Mouse (Mus musculus) naive thymus-derived CD4-positive, alpha-beta T cell, adult 2 months (primary cell): ENCODE results near the gene Dennd5a.
A peak's percentile ranks its signal among the peaks of the same experiment; 100 is the strongest.

ENCODE experiments used
- DNase-seq: peaks from one replicate; pipeline ENCODE4 v3.0.0-alpha.2; 2011; ENCODE audit warnings: low read depth

The Dennd5a gene

GRCm38 (mm10) chr7:109963707-109964106 lies 3.4 kb upstream of the Dennd5a start:
- no peak for DNase-seq

GRCm38 (mm10) chr7:109962596-109962995 lies 2.3 kb upstream of the Dennd5a start:
- no peak for DNase-seq

- DNase-seq = no peak
Measured at GRCm38 (mm10) chr7:109961570-109961969, 1.3 kb upstream of the Dennd5a start.

DNA sequence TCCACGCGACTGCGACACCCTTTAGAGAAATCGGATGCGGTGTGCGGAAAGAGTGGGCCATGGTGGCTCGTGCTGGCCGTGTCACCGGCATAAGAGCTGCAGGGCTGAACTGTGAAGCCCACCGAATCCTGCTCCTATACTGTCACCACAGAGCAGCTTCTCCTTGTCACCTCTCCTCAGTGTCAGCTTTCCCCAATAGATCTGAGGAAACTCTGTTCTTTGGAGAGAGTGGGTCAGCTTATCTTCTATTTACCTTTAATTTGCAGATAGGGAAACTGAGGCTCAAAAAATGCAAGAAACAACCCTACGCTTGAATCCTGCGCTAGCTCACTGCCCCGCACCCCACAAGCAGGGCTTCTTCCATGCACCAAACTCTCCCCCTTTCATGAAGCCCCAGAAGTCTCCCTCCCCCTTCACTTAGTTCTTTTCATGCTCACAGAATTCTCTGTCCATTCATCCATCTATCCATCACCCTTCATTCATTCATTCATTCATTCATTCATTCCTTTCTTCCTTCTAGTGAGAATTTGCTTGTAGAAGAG lies 414 bp upstream of the Dennd5a start:
- DNase-seq = peak; percentile 66

GRCm38 (mm10) chr7:109958843-109959715 lies 1.2 kb downstream of the Dennd5a start:
- DNase-seq = peak; percentile 58

- no peak for DNase-seq
Measured at GRCm38 (mm10) chr7:109957996-109958789, 2.1 kb downstream of the Dennd5a start.

- DNase-seq = no peak
Measured at GRCm38 (mm10) chr7:109954622-109955401, 5.5 kb downstream of the Dennd5a start.

DNA sequence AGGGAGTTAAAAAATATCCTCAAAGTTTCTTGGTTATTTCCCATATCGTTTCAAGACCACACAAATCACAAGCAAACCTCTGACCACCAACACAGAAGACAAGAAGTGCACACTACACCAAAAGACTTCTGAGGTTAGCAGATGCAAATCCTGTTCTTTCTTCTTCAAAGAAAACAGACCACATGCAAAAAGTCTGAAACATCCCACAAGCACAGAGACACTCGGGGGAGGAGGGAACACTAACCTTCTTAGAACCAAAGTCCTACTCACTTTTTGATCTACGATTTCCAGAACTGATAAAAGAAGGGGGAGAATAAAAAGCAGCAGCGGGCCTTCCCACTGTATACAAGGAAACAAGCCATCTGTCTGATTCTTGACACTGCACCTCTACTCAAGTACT lies 9.0 kb downstream of the Dennd5a start:
- peak; percentile 82 for DNase-seq

DNA sequence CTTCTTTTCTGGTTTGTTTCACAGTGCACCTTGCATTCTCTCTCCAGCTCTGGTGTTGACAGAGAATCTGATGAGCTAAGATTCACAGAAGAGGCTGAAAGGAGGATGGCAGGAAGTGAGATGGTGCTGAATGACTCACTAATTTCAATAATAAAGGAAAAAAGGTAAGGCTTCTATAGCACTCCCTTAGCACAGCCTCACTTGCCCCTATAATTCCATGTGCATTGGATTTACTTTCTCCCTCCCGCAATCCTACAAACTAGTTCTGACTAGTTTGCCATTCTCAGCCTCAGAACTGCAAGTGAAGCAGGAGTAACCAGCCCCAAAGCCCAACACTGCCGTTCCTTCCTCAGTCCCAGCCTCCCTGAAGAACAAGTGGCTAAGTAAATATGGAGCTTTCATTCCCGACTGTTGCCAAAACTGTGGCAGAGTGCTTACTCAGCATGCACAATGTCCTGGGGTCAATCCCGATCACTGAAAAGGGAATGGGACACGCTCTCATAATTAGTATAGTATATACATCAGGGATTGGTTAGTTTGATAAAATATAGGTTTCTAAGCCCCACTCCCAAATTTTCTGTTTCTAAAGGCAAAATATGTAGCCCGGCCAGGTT lies 15.7 kb downstream of the Dennd5a start:
- no peak for DNase-seq

DNA sequence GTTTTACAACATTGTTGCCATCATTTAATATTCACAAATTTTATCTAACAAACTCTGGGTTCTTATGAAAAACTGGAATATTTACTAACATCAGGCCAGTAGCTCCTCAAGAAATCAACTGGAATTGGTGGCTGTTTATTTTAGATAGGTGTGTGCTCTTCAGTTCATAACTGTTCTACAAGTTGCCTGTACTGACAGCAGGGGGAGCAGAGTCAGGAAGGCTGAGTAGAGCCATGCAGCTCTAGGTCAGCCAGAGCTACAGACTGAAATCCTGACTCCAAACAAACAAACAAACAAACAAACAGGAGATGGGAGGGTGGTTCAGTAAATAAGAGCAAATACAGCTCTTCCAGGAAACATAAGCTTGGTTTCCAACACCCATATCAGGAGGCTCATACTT lies 30.6 kb downstream of the Dennd5a start:
- DNase-seq = no peak

DNA sequence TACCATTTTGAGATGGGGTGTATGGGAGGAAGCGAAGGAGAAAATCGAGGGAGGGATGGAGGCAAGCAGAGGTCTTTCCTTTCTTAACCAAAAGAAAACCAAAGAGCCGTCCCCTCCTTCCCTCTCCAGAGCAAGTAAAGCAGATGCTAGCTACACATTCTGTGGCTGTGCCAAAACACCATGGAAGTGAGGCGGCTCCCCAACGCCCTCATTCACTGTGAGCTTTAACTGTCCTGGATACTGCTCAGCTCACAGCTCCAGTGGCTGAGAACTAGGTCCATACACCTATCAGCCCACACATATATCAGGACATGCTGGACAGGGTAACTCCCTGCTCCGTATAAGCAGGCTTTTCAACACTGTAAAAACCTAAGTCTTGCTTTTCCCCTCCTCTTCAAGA lies 31.9 kb downstream of the Dennd5a start:
- no peak for DNase-seq

DNA sequence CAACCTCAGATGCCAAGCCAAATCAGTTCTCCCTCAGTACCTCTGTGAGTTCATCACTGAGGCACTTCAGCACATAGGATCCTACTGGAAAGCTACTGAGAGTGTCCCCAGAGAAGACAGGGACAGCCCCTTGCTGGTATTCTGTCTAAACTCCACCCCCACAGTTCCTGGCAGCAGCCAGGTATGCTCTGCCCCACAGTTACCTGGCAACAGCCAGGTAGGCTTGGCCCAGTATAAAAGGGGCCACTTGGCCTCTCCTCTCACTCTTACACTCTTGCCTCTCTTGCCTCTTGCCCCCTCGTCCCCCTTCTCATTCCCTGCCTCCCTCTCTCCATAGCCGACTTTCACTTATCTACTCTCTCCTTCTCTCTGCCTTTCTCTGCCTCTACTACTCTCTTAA lies 35.3 kb downstream of the Dennd5a start:
- DNase-seq = no peak

DNA sequence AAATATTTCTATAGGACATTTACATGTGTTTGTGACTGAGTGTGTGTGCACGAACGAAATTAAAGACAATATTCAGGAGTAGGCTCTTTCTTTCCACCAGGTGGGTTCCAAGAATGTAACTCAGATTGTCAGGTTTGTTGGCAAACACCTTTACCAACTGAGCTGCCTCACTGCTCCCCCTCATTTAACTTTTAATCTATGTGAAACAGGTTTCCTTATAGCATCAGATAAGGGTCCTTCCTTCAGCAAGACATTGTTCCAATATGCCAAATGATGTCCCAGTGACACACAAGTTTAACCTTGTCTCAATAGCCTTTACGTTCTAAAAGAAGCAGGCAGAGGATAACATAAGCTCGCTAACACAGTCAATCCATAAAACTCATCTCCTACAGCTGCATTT lies 37.4 kb downstream of the Dennd5a start:
- DNase-seq = no peak

- DNase-seq = no peak
Measured at GRCm38 (mm10) chr7:109906165-109906564, 54.1 kb downstream of the Dennd5a start.

DNA sequence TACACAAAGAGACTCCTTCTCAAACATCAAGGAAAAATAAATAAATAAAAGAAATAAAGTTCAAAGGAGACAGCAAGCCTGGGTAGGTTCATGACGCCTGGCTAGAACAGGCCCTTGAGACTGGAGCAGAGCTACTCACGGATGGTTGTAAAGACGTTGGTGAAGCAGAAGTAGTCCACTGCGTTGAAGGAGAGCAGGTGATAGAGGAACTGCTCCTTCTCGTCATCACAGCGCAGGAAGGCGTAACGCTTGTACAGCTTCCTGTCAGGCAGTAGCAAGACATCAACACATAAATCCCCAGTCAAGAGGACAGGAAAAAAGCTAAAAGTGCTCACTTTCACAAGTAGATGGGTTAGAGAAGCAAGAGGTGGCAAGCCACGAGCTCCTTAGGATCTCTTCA lies 59.3 kb downstream of the Dennd5a start:
- DNase-seq = peak; percentile 18

DNA sequence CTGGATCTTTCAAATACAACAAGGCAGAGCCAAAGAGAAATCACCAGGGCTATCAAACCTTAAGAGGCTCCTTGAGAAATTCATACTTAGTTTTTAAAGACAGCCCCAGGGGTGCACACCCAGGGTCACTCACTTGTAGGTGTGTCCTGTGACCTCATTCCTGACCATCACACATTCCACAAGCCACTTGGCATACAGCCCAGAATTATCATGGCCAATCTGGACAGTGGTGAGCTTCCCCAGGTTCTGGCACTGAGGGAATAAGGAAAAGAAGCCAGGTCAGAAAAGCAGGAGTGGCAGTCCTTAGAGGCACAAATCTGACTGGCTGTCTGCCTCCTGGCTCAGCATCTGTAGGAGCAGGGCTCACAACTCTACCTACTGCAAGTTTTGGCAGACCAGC lies 61.4 kb downstream of the Dennd5a start:
- DNase-seq = no peak

GRCm38 (mm10) chr7:109892530-109892929 lies 67.7 kb downstream of the Dennd5a start:
- DNase-seq = peak; percentile 66

- no peak for DNase-seq
Measured at GRCm38 (mm10) chr7:109891786-109892185, 68.5 kb downstream of the Dennd5a start.

GRCm38 (mm10) chr7:109890256-109890655 lies 70.0 kb downstream of the Dennd5a start:
- no peak for DNase-seq

GRCm38 (mm10) chr7:109889300-109889699 lies 71.0 kb downstream of the Dennd5a start:
- DNase-seq = no peak

DNA sequence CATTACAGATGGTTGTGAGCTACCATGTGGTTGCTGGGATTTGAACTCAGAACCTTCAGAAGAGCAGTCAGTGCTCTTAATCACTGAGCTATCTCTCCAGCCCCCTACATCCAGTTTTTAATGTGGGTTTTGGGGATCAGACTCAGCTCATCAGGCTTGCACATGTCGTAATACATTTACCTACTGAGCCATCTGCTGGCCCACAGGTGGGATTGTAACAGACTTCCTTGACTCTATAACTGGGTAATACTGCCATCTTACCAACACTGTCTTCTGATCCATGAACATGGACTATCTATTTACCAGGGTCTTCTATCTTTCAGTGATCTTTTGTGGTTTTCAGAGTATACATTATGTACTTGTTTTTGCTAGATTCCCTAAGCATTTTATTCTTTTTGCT lies 74.0 kb downstream of the Dennd5a start:
- no peak for DNase-seq

GRCm38 (mm10) chr7:109882574-109882973 lies 77.7 kb downstream of the Dennd5a start:
- DNase-seq = no peak
